ENCODE assay signal across 19 mouse cellular contexts in genomic region chr19:4112063-4112960, GRCm38 (mm10). TPM values are rescaled to one million over a fixed set of nuclear protein-coding genes. Genes with fewer than 3 reads are reported as not detected.
DNase-seq lines count a peak whose midpoint lies in the region; ATAC-seq and TF ChIP-seq lines count a peak whose summit lies in the region.
"Had no signal": no experiment of that assay in that cellular context is flagged by ENCODE, and none has a peak within 500 bp of the region (broad histone marks: within the 10 kb centered on the region; RNA-seq: fewer than 3 reads in every experiment).

No protein-coding gene starts in this region.

- H3K4me2 ChIP-seq in hindbrain, embryonic 16.5 days (ENCODE audit: low read length): no peak overlapping the region
- H3K4me2 ChIP-seq: heart, embryonic 15.5 days; hindbrain, embryonic 13.5 days; midbrain, embryonic 11.5 days had no signal

- H3K27ac ChIP-seq in cerebellum, adult 2 months (ENCODE audit: insufficient read depth, low read length): peak overlapping the region; percentile 82
- H3K27ac ChIP-seq in left cerebral cortex, adult 2 months: peak overlapping the region; percentile 69
- peak overlapping the region; percentile 94 for H3K27ac ChIP-seq in bone marrow, adult 2 months (ENCODE audit: control insufficient read depth, insufficient read depth, low read depth, low read length, poor library complexity)
- no peak overlapping the region for H3K27ac ChIP-seq in midbrain, embryonic 10.5 days (replicated peaks)
- no peak overlapping the region for H3K27ac ChIP-seq in hindbrain, embryonic 16.5 days (ENCODE audit: low read depth, low read length)
- H3K27ac ChIP-seq: hindbrain, embryonic 13.5 days had no signal

- no peak overlapping the region for H3K9ac ChIP-seq in hindbrain, embryonic 16.5 days (ENCODE audit: low read depth, low read length)
- H3K9ac ChIP-seq: forebrain, postnatal 0 days; heart, embryonic 15.5 days had no signal

- H3K4me3 ChIP-seq in cerebellum, adult 2 months (replicated peaks; ENCODE audit: insufficient read depth, low read depth, low read length): no peak overlapping the region
- H3K4me3 ChIP-seq in left cerebral cortex, adult 2 months: no peak overlapping the region
- no peak overlapping the region for H3K4me3 ChIP-seq in bone marrow, adult 2 months (replicated peaks; ENCODE audit: control insufficient read depth, low read depth, low read length)
- peak overlapping the region; percentile 88 for H3K4me3 ChIP-seq in megakaryocyte, embryonic 14.5 days (replicated peaks)
- no peak overlapping the region for H3K4me3 ChIP-seq in midbrain, embryonic 10.5 days
- H3K4me3 ChIP-seq in hindbrain, embryonic 16.5 days (ENCODE audit: low read length): no peak overlapping the region
- H3K4me3 ChIP-seq: erythroblast, embryonic 14.5 days; heart, embryonic 15.5 days; hindbrain, embryonic 13.5 days; limb, embryonic 10.5 days had no signal

- WGBS in cerebellum, adult 2 months: 83% methylated on average over 26 of the region's 26 CpGs
- WGBS in bone marrow, adult 2 months: 74% methylated on average over 26 of the region's 26 CpGs
- 94% methylated on average over 26 of the region's 26 CpGs for WGBS in midbrain, embryonic 10.5 days
- 96% methylated on average over 26 of the region's 26 CpGs for WGBS in hindbrain, embryonic 16.5 days

- H3K9me3 ChIP-seq in megakaryocyte, embryonic 14.5 days: no peaks in the 10 kb centered on the region
- H3K9me3 ChIP-seq in midbrain, embryonic 10.5 days (replicated peaks): no peaks in the 10 kb centered on the region
- H3K9me3 ChIP-seq in hindbrain, embryonic 16.5 days (ENCODE audit: control insufficient read depth, low read length): no peaks in the 10 kb centered on the region
- H3K9me3 ChIP-seq: heart, embryonic 15.5 days; hindbrain, embryonic 13.5 days; limb, embryonic 10.5 days had no signal

- no peak for TF ChIP-seq CTCF in cerebellum, adult 2 months (IDR thresholded peaks at IDR 0.05; ENCODE audit: borderline replicate concordance, insufficient read depth, low read depth, low read length)
- no peak for TF ChIP-seq CTCF in left cerebral cortex, adult 2 months (IDR thresholded peaks at IDR 0.05)
- TF ChIP-seq CTCF in bone marrow, adult 2 months (IDR thresholded peaks at IDR 0.05; ENCODE audit: control insufficient read depth, insufficient read depth, low read length): no peak

- intact Hi-C loops in left cerebral cortex, adult 2 months (cut with DNase I): no loop called here

- no peak for TF ChIP-seq POLR2A in cerebellum, adult 2 months (IDR thresholded peaks at IDR 0.05; ENCODE audit: borderline replicate concordance, insufficient read depth, low read length)
- TF ChIP-seq POLR2A in bone marrow, adult 2 months (IDR thresholded peaks at IDR 0.05; ENCODE audit: borderline replicate concordance, control insufficient read depth, low read depth, low read length): no peak

- H3K27me3 ChIP-seq in cerebellum, adult 2 months (ENCODE audit: control insufficient read depth, insufficient read depth, low read length): no peaks in the 10 kb centered on the region
- no peaks in the 10 kb centered on the region for H3K27me3 ChIP-seq in megakaryocyte, embryonic 14.5 days (replicated peaks)
- H3K27me3 ChIP-seq in midbrain, embryonic 10.5 days (ENCODE audit: low read depth, poor library complexity, severe bottlenecking): no peaks in the 10 kb centered on the region
- no peaks in the 10 kb centered on the region for H3K27me3 ChIP-seq in hindbrain, embryonic 16.5 days (replicated peaks; ENCODE audit: control insufficient read depth, insufficient read depth, low read length)
- H3K27me3 ChIP-seq: heart, embryonic 15.5 days; hindbrain, embryonic 13.5 days had no signal

- H3K36me3 ChIP-seq in megakaryocyte, embryonic 14.5 days (replicated peaks; ENCODE audit: low read length): peaks cover 100% of the 10 kb centered on the region
- H3K36me3 ChIP-seq in midbrain, embryonic 10.5 days: peaks cover 70% of the 10 kb centered on the region
- H3K36me3 ChIP-seq in hindbrain, embryonic 16.5 days (ENCODE audit: control insufficient read depth, insufficient read depth, low read length): peaks cover 36% of the 10 kb centered on the region

- ATAC-seq in hindbrain, embryonic 16.5 days: no peak

- H3K4me1 ChIP-seq in cerebellum, adult 2 months (ENCODE audit: control insufficient read depth, insufficient read depth, low read length): peaks cover 51% of the 10 kb centered on the region
- peaks cover 24% of the 10 kb centered on the region for H3K4me1 ChIP-seq in bone marrow, adult 2 months (ENCODE audit: control insufficient read depth, insufficient read depth, low read length)
- H3K4me1 ChIP-seq in megakaryocyte, embryonic 14.5 days: peaks cover 91% of the 10 kb centered on the region
- H3K4me1 ChIP-seq in midbrain, embryonic 10.5 days: no peaks in the 10 kb centered on the region
- no peaks in the 10 kb centered on the region for H3K4me1 ChIP-seq in hindbrain, embryonic 16.5 days (ENCODE audit: control insufficient read depth, insufficient read depth, low read depth, low read length)
- H3K4me1 ChIP-seq: hindbrain, embryonic 13.5 days had no signal

- no peak for DNase-seq in cerebellum, adult 2 months
- DNase-seq in cerebellum, adult 18-20 months: no peak
- DNase-seq in left cerebral cortex, adult 2 months (ENCODE audit: extremely low spot score in 1 of 2, low spot score in 2 of 2): no peak
- no peak for DNase-seq in left cerebral cortex, adult 9 months (ENCODE audit: low spot score in 2 of 2)
- DNase-seq in midbrain, embryonic 10.5 days (ENCODE audit: low spot score): no peak
- DNase-seq: embryo, embryonic 11 days had no signal

RNA-seq across cellular contexts. Expression of gene Pitpnm1, which starts 12.5 kb away (rescaled TPM):
- polyA plus RNA-seq in cerebellum, adult 2 months (2012; rRNA removed): 568 and 602 TPM in 2 replicates
- 100 to 1,000 TPM; 217 to 229 TPM for total RNA-seq in left cerebral cortex, adult 2 months (2021)
- 72.3 and 159 TPM in 2 replicates for polyA plus RNA-seq in bone marrow, adult 2 months (2011; ENCODE audit: insufficient read depth, insufficient read length, low replicate concordance, missing spikeins)
- 122 and 153 TPM in 2 replicates for polyA plus RNA-seq in megakaryocyte, embryonic 14.5 days (2012; ENCODE audit: insufficient read depth, low replicate concordance)
- 12.8 and 15.1 TPM in 2 replicates for polyA plus RNA-seq in midbrain, embryonic 10.5 days (2016; fragmentation: Nextera tagmentation; extraction: Ambion mirVana)
- 87.3 and 91.9 TPM in 2 replicates for polyA plus RNA-seq in hindbrain, embryonic 16.5 days (2015; fragmentation: Nextera tagmentation; extraction: Ambion mirVana)

RNA-seq across cellular contexts. Expression of gene Aip, which starts 13.3 kb away (rescaled TPM):
- 207 and 209 TPM in 2 replicates for polyA plus RNA-seq in cerebellum, adult 2 months (2012; rRNA removed)
- total RNA-seq in left cerebral cortex, adult 2 months (2021): 100 to 1,000 TPM; 118 to 125 TPM
- polyA plus RNA-seq in bone marrow, adult 2 months (2011; ENCODE audit: insufficient read depth, insufficient read length, low replicate concordance, missing spikeins): 22.0 and 53.5 TPM in 2 replicates
- 293 and 434 TPM in 2 replicates for polyA plus RNA-seq in megakaryocyte, embryonic 14.5 days (2012; ENCODE audit: insufficient read depth, low replicate concordance)
- 60.6 and 61.7 TPM in 2 replicates for polyA plus RNA-seq in midbrain, embryonic 10.5 days (2016; fragmentation: Nextera tagmentation; extraction: Ambion mirVana)
- polyA plus RNA-seq in hindbrain, embryonic 16.5 days (2015; fragmentation: Nextera tagmentation; extraction: Ambion mirVana): 109 and 113 TPM in 2 replicates

RNA-seq across cellular contexts. Expression of gene Cdk2ap2, which starts 15.3 kb away (rescaled TPM):
- polyA plus RNA-seq in cerebellum, adult 2 months (2012; rRNA removed): 88.7 and 97.0 TPM in 2 replicates
- 10 to 100 TPM; 28.4 to 32.5 TPM for total RNA-seq in left cerebral cortex, adult 2 months (2021)
- 93.3 and 143 TPM in 2 replicates for polyA plus RNA-seq in bone marrow, adult 2 months (2011; ENCODE audit: insufficient read depth, insufficient read length, low replicate concordance, missing spikeins)
- polyA plus RNA-seq in megakaryocyte, embryonic 14.5 days (2012; ENCODE audit: insufficient read depth, low replicate concordance): 140 and 181 TPM in 2 replicates
- 76.2 and 82.5 TPM in 2 replicates for polyA plus RNA-seq in midbrain, embryonic 10.5 days (2016; fragmentation: Nextera tagmentation; extraction: Ambion mirVana)
- 85.4 and 86.4 TPM in 2 replicates for polyA plus RNA-seq in hindbrain, embryonic 16.5 days (2015; fragmentation: Nextera tagmentation; extraction: Ambion mirVana)

RNA-seq across cellular contexts. Expression of gene Gpr152, which starts 27.3 kb away (rescaled TPM):
- 0.11 and 0.13 TPM in 2 replicates for polyA plus RNA-seq in cerebellum, adult 2 months (2012; rRNA removed)
- total RNA-seq in left cerebral cortex, adult 2 months (2021): not detected
- not detected in 2 replicates for polyA plus RNA-seq in bone marrow, adult 2 months (2011; ENCODE audit: insufficient read depth, insufficient read length, low replicate concordance, missing spikeins)
- not detected in 2 replicates for polyA plus RNA-seq in megakaryocyte, embryonic 14.5 days (2012; ENCODE audit: insufficient read depth, low replicate concordance)
- polyA plus RNA-seq in midbrain, embryonic 10.5 days (2016; fragmentation: Nextera tagmentation; extraction: Ambion mirVana): not detected in 2 replicates
- polyA plus RNA-seq in hindbrain, embryonic 16.5 days (2015; fragmentation: Nextera tagmentation; extraction: Ambion mirVana): not detected in 2 replicates
- total RNA-seq: gastrocnemius, postnatal 25 days; layer of hippocampus, postnatal 25 days had no signal
- polyA plus RNA-seq: forebrain, postnatal 0 days; heart, embryonic 15.5 days; hindbrain, embryonic 13.5 days; limb, embryonic 10.5 days; midbrain, embryonic 11.5 days; stomach, embryonic 16.5 days had no signal

RNA-seq across cellular contexts. Expression of gene Cabp2, which starts 30.9 kb away (rescaled TPM):
- 5.5 and 8.0 TPM in 2 replicates for polyA plus RNA-seq in cerebellum, adult 2 months (2012; rRNA removed)
- total RNA-seq in left cerebral cortex, adult 2 months (2021): not detected
- not detected in 2 replicates for polyA plus RNA-seq in bone marrow, adult 2 months (2011; ENCODE audit: insufficient read depth, insufficient read length, low replicate concordance, missing spikeins)
- not detected in 2 replicates for polyA plus RNA-seq in megakaryocyte, embryonic 14.5 days (2012; ENCODE audit: insufficient read depth, low replicate concordance)
- not detected in 2 replicates for polyA plus RNA-seq in midbrain, embryonic 10.5 days (2016; fragmentation: Nextera tagmentation; extraction: Ambion mirVana)
- polyA plus RNA-seq in hindbrain, embryonic 16.5 days (2015; fragmentation: Nextera tagmentation; extraction: Ambion mirVana): not detected in 2 replicates
- total RNA-seq: adrenal gland, postnatal 25 days; forebrain, postnatal 0 days; gastrocnemius, postnatal 25 days; layer of hippocampus, postnatal 25 days had no signal
- polyA plus RNA-seq: erythroblast, embryonic 14.5 days; forebrain, postnatal 0 days; heart, embryonic 15.5 days; hindbrain, embryonic 13.5 days; limb, embryonic 10.5 days; midbrain, embryonic 11.5 days had no signal

Comparison
In these comparisons a context has a peak if more than half of its experiments do, and no peak if none do; other contexts are left out.
1. H3K27ac ChIP-seq: peak in cerebellum, adult 2 months (single experiment), left cerebral cortex, adult 2 months (single experiment) and bone marrow, adult 2 months (single experiment); none in midbrain, embryonic 10.5 days (single experiment) and hindbrain, embryonic 16.5 days (single experiment).